Mouse (Mus musculus) forebrain, embryonic 10.5 days (tissue): ENCODE measurements around the gene Cish. TPM values are rescaled to one million over a fixed set of nuclear protein-coding genes. Genes with fewer than 3 reads are reported as not detected.
A peak's percentile ranks its signal among the peaks of the same experiment; 100 is the strongest.

Experiments
- DNase-seq: peaks from one replicate; pipeline ENCODE4 v3.0.0-alpha.2; 2017; ENCODE audit warnings: low spot score; ENCODE audit errors: extremely low spot score
- H3K27ac ChIP-seq: fragments of 300-500 bp; sonication (generic); 2 replicates; pipeline ENCODE4 v1.5.1; 2016; ENCODE audit warnings: mild to moderate bottlenecking
- H3K27me3 ChIP-seq: fragments of 300-500 bp; sonication (generic); 2 replicates; pipeline ENCODE4 v1.6.1; 2016; ENCODE audit warnings: mild to moderate bottlenecking; ENCODE audit not compliant: poor library complexity, severe bottlenecking
- H3K36me3 ChIP-seq: fragments of 300-500 bp; sonication (generic); replicated peaks from 2 replicates; pipeline ENCODE4 v1.6.1; 2016; ENCODE audit warnings: mild to moderate bottlenecking, moderate library complexity
- H3K4me1 ChIP-seq: fragments of 300-500 bp; sonication (generic); 2 replicates; pipeline ENCODE4 v1.6.1; 2016
- H3K4me3 ChIP-seq: fragments of 300-500 bp; sonication (generic); 2 replicates; pipeline ENCODE4 v1.5.1; 2016; ENCODE audit warnings: mild to moderate bottlenecking, moderate library complexity
- H3K9me3 ChIP-seq: fragments of 300-500 bp; sonication (generic); 2 replicates; pipeline ENCODE4 v1.6.1; 2016; ENCODE audit warnings: mild to moderate bottlenecking, moderate library complexity
- WGBS: fragments of 180-500 bp; shearing (Covaris S2); methylation state at CpG from one replicate; pipeline ENCODE4 v1.1.7; 2016; 5-methylcytosine and 5-hydroxymethylcytosine counted together
- polyA plus RNA-seq: library from polyadenylated mRNA; unstranded; fragments of >200 nt; fragmentation: Nextera tagmentation; extraction: Ambion mirVana; gene quantifications from 2 replicates; pipeline ENCODE4 v1.2.1, GENCODE M21; 2016

The Cish gene
- polyA plus RNA-seq, 1 experiment from 2014 or later, result 7.6 TPM

DNA sequence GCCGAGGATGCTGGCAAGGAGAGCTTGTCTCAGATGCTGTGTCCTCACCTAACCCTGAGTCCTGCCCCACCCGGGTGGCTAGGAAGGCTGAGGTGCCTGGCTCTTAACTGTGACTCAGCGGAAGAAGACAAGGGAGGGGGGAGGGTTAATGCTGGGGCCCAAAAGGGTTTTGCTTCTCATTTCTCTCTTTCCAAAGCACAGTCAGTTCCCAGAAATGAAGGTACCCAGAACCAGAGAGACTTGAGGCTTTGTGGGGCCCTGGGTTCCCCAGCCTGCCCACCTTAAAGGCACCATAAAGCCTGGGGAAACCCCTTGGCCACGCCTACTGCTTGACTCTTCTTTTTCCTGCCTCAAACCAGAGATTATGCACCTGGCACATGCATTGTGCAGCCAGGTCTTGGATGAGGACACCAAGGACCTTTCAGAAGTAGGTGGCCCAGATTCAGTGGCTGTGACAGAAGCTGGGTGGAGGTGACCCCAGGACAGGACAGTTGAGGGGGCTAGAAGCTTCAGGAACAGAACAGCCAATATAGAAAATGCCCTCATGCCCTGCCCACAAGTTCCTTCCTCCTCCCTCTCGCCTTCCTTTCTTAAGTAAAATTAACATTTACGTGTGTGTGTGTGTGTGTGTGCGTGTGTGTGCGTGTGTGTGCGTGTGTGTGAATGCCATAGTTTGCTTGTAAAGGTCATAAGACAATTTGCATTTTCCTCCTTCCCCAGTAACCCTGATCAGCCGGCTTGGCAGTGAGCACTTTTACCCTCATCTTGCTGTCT, 17.2 kb downstream of the Cish start:
- peaks cover 8% of the 10 kb centered on the region for H3K4me1 ChIP-seq
- no peak for DNase-seq
- H3K9me3 ChIP-seq, result no peaks in the 10 kb centered on the region
- WGBS, result 75% methylated on average over 10 of the region's 10 CpGs
- H3K36me3 ChIP-seq, result no peaks in the 10 kb centered on the region
- H3K27ac ChIP-seq, result no peak overlapping the region
- no peak overlapping the region for H3K4me3 ChIP-seq
- no peaks in the 10 kb centered on the region for H3K27me3 ChIP-seq

DNA sequence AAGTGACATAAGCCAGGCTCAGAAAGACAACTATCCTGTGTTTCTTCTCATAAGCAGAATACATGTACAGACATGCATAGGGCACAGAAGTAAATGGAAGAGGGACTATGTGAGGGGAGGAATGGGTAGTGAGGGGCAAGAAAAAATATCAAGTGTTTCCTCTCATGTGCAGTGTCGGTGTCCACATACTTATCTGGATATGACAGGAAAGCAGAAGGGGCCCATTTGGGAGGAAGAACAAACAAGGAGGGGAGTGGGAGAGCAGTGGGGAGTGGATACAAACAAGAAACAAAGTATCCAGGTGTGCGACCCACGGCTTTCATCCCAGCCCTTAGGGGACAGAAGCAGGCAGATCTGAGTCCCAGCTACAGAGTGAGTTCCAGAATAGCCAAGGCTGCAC, 18.1 kb downstream of the Cish start:
- H3K9me3 ChIP-seq, result no peaks in the 10 kb centered on the region
- H3K36me3 ChIP-seq, result no peaks in the 10 kb centered on the region
- no peak for DNase-seq
- H3K27ac ChIP-seq, result no peak overlapping the region
- H3K4me1 ChIP-seq, result peaks cover 8% of the 10 kb centered on the region
- no peak overlapping the region for H3K4me3 ChIP-seq
- H3K27me3 ChIP-seq, result no peaks in the 10 kb centered on the region
- 86% methylated on average over 3 of the region's 3 CpGs for WGBS

DNA sequence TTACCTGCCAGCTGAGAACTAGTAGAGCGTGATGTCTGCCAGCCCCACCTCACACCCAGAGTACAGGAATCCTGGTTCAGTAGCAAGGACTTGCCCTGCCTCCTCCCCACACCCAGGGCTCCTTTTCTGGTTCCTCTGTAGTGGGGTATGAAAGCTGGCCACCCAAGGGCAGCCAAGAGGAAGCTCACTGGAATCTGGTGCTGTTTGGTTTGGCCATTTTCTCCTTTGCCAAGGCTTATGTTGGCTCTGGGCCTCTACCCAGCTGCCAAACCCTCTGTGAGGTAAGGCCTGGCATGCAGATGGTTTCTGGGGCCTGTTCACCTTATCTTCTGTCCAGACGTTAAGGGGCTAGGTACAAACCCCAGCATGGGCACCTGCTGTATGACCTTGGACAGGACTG, 20.0 kb downstream of the Cish start:
- H3K27ac ChIP-seq, result no peak overlapping the region
- no peaks in the 10 kb centered on the region for H3K27me3 ChIP-seq
- 83% methylated on average over 2 of the region's 2 CpGs for WGBS
- H3K36me3 ChIP-seq, result no peaks in the 10 kb centered on the region
- H3K4me3 ChIP-seq, result no peak overlapping the region
- no peak for DNase-seq
- no peaks in the 10 kb centered on the region for H3K9me3 ChIP-seq
- peaks cover 8% of the 10 kb centered on the region for H3K4me1 ChIP-seq

DNA sequence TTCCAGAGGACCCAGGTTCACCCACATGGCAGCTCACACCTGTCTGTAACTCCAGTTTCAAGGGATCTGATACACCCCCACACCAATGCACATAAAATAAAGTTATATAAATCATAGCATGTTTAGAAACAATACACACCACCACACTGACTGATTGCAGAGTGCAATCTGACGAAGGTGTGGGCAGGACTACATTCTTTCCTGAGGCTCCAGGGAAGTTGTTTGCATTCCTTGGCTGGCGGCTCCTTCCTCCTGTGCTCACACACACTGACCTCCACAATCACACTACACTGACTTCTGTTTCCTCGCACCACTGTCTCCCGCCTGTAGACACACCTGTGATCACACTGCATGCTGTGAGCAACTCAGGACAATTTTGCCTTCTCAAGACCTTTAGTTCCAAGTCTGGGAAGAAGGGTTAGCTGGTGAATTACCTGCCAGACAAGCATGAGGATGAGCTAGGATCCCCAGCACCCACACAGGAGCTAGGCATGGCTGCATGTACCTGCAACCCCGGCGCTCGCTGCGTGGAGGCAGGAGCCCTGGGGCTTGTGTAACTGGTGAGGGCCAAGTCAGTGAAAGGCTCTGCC, 26.7 kb downstream of the Cish start:
- no peak for DNase-seq
- Histone ChIP-seq H3K36me3 (peaks cover under 1% of the 10 kb centered on the region; the same call in 1 of the 2 replicates), H3K4me3 (no peak overlapping the region), H3K4me1 (no peaks in the 10 kb centered on the region; the same call in 1 of the 2 replicates), H3K27me3 (no peaks in the 10 kb centered on the region), H3K27ac (no peak overlapping the region), H3K9me3 (no peaks in the 10 kb centered on the region)
- 87% methylated on average over 8 of the region's 8 CpGs for WGBS

DNA sequence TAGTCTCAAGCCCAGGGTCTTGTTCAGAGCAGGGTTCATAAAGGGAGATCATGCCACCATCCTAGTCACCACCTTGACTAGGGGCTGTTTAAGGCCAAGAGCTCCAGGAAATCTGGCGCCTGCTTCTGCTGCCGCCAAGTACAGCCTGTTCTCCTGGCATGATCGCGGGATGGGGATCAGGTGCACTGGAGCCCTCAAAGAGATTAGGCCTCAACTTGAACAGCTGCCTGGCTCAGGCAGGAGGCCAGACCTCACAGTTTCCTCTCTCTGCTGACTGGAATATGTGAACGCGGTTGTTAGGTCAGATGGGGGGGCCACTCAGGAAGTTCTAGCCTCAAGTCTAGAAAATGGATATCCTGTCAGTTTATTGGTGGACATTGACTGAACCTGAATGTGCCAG, 27.7 kb downstream of the Cish start:
- Histone ChIP-seq H3K27me3 (no peaks in the 10 kb centered on the region), H3K36me3 (peaks cover 9% of the 10 kb centered on the region), H3K4me1 (no peaks in the 10 kb centered on the region; the same call in 1 of the 2 replicates), H3K9me3 (no peaks in the 10 kb centered on the region), H3K4me3 (no peak overlapping the region), H3K27ac (no peak overlapping the region)
- WGBS, result 93% methylated on average over 6 of the region's 6 CpGs
- DNase-seq, result no peak

DNA sequence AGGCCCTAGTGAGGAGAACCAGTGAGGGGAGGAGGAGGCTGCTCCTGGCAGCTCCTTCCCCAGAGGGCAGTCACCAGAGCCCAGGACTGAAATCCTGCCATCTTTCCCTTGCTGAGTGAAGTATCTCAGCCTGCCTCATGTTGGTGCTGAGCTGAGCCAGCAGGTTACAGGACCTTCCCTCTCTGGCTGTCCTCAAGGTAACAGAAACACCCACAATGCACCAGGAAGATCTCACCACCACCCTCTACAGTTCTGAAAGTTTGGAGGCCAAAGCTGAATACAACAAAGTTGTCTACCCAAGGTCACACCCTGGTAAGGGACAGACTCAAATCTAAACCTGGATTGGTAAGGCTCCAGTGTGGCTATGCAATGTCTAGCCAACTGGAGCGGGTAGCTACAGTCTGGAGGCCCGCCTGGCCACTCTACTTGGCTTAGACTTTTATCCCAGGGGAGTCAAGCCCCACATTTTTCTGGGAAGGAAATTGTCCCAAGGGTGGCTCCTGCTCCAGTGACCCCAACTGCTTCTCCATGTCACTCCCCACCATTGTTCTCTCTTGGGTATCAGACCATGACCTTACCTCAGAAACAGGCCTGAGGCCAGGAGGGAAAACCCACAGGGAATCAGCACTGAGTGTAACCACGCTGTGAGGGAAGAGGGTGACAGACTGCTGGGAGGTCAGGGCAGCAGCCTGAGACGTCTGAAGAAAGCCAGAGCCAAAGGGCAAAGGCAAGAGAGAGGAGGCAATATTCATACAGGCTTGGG, 29.2 kb downstream of the Cish start:
- no peaks in the 10 kb centered on the region for H3K27me3 ChIP-seq
- peaks cover 9% of the 10 kb centered on the region for H3K36me3 ChIP-seq
- H3K4me1 ChIP-seq, result no peaks in the 10 kb centered on the region; the same call in 1 of the 2 replicates
- H3K27ac ChIP-seq, result no peak overlapping the region
- H3K9me3 ChIP-seq, result no peaks in the 10 kb centered on the region
- WGBS, result 69% methylated on average over 4 of the region's 4 CpGs
- H3K4me3 ChIP-seq, result no peak overlapping the region
- no peak for DNase-seq

DNA sequence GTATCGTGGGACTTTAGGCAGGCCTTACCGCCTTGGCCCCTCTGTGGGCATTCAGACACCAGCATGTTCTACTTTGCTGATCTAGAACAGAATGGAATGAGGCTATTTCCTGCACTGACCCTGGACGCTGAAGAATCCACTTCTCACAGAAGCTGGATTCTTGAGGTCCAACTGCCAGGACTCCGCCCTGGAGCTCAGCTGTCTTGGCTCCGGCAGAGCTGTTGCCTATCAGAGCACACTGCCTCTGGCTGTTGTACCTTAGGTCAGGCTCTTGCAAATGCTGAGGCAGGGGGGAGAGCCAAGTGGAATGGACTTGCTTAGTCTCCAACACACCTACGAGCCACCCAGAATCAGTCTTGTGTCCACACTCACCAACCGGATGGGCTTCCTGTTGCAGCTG, 30.1 kb downstream of the Cish start:
- no peaks in the 10 kb centered on the region; the same call in 1 of the 2 replicates for H3K4me1 ChIP-seq
- no peak overlapping the region for H3K4me3 ChIP-seq
- no peaks in the 10 kb centered on the region for H3K9me3 ChIP-seq
- peaks cover 9% of the 10 kb centered on the region for H3K36me3 ChIP-seq
- 88% methylated on average over 7 of the region's 7 CpGs for WGBS
- no peak for DNase-seq
- no peak overlapping the region for H3K27ac ChIP-seq
- no peaks in the 10 kb centered on the region for H3K27me3 ChIP-seq

DNA sequence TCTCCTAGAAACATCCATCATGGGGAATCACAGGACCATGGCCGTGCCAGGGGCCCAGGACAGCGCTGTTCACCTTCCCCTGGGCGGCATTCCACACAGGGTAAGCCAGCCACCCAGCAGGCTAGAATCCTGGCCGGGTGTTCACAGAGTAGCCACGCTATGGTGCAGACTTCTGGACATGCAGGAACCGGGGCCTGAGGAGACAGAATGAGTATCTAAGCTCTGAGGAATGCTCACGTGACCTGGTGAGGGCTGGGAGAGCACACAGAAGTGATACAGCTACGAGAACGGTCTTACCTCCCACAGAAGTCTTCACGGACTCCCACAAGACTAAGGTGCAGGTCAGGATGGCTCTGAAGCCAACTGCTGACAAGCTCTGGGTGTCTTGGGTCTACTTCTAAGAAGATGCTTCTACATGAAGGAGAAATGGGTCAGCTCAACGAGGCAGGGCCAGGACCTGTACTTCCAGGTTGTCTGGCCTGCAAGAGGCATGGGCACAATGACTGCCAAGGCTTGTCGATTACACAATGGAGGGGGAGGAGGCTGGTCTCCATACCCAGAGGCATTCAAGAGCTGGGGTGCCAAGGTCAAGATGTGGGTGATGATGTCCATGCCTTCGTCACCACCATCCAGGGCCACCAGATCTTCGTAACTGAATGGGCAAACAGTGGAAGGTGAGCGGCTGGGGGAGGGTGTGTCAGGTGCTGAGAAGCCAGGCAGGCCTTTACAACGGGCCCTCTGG, 32.2 kb downstream of the Cish start:
- Histone ChIP-seq H3K36me3 (peaks cover 23% of the 10 kb centered on the region), H3K27ac (peak overlapping the region; percentile 7; the same call in 1 of the 2 replicates), H3K4me1 (no peaks in the 10 kb centered on the region; the same call in 1 of the 2 replicates), H3K9me3 (no peaks in the 10 kb centered on the region), H3K4me3 (no peak overlapping the region), H3K27me3 (no peaks in the 10 kb centered on the region)
- 91% methylated on average over 16 of the region's 16 CpGs for WGBS
- no peak for DNase-seq

DNA sequence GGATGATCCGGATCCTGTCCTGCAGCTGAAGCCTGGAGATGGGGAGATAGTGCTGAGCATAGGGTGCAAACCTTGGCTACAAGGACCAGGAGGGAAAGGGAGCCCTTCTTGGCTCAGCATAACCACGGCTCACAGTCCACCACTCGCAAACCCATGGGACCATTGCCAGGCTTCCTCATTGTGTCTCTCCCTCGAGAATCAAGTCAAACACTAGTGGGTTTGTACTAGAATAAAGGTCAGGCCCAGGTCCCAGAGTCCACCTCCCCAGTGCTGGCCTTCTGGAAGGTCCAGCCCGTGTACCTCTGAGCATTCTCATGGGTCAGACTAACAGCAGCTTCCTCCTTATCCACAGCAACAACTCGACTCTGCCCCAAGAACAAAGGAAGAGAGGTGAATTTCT, 35.0 kb downstream of the Cish start:
- H3K36me3 ChIP-seq, result peaks cover 23% of the 10 kb centered on the region
- WGBS, result 81% methylated on average over 6 of the region's 6 CpGs
- no peaks in the 10 kb centered on the region for H3K4me1 ChIP-seq
- no peak overlapping the region for H3K4me3 ChIP-seq
- H3K27ac ChIP-seq, result no peak overlapping the region
- no peaks in the 10 kb centered on the region for H3K9me3 ChIP-seq
- no peaks in the 10 kb centered on the region for H3K27me3 ChIP-seq
- no peak for DNase-seq

DNA sequence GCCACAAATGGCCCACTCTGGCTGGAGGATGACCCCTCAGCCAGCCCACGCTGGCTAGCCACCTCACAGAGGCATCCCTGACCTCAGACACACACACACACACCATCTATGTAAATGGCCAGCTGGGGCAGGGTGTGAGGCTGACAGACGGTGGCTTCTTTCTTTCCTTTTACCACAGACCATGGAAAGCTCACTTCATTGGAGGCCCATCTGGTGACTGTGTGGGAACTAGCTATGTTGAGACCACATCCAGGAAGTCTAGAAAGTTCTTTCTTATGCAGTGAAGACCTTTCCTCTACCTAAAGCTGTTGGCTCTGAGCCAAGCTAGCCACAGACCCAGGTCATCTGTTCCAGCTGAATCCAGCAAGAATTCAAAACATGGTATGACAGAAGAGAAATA, 37.9 kb downstream of the Cish start:
- DNase-seq, result no peak
- 87% methylated on average over 2 of the region's 2 CpGs for WGBS

DNA sequence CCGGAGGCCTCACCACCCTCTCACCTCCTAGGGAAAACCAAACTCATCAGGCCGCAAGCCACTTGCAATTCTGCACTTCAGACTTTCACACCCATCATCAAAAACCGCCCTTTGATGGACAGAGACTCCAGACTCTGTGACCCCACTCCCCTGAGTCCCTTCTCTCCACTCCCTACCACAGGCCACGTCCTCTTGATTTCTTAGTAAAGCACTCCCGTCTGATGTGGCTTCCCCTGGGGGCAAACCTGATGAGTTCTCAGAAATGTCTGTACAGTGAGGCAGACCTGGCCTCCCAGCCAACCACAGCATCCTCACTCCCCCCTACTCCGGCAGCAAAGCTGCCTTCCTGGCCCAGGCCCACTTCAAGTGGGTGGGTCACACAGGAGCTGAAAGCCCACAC, 38.5 kb downstream of the Cish start:
- Histone ChIP-seq H3K36me3 (peaks cover 14% of the 10 kb centered on the region), H3K27me3 (no peaks in the 10 kb centered on the region), H3K4me1 (peaks cover 25% of the 10 kb centered on the region), H3K27ac (no peak overlapping the region), H3K9me3 (no peaks in the 10 kb centered on the region), H3K4me3 (no peak overlapping the region)
- WGBS, result 91% methylated on average over 6 of the region's 6 CpGs
- DNase-seq, result no peak

More for the DNA sequence above, 37.9 kb downstream of the Cish start:
- H3K36me3 ChIP-seq, result peaks cover 14% of the 10 kb centered on the region
- H3K4me1 ChIP-seq, result peaks cover 18% of the 10 kb centered on the region
- H3K27ac ChIP-seq, result no peak overlapping the region
- H3K27me3 ChIP-seq, result no peaks in the 10 kb centered on the region
- no peak overlapping the region for H3K4me3 ChIP-seq
- H3K9me3 ChIP-seq, result no peaks in the 10 kb centered on the region

DNA sequence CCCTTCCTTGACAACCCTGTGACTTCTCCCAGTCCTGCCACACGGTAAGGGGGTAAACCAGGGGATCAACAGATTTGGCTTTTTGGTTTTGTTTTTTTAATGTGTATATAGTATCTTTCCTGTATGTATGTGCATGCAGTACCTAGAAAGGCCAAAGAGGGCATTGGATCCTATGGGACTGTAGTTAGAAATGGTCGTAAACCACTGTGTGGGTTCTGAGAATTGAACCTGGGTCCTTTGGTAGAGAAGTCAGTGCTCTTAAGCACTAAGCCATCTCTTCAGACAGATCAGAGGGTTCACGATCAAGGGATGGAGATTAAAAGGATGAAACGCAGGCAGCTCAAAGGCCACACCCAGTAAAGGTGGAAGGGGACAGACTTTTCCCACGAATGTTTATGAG, 39.2 kb downstream of the Cish start:
- DNase-seq, result no peak
- no peaks in the 10 kb centered on the region for H3K27me3 ChIP-seq
- H3K9me3 ChIP-seq, result no peaks in the 10 kb centered on the region
- H3K27ac ChIP-seq, result no peak overlapping the region
- no peak overlapping the region for H3K4me3 ChIP-seq
- H3K36me3 ChIP-seq, result peaks cover 14% of the 10 kb centered on the region
- 94% methylated on average over 5 of the region's 5 CpGs for WGBS
- peaks cover 32% of the 10 kb centered on the region for H3K4me1 ChIP-seq
